Mouse (Mus musculus) heart, adult 2 months (tissue): ENCODE measurements at regions not wholly inside any gene's neighbourhood (a gene's known extent, or its start where the extent isn't known, plus 50 kb on each side); places are given as distances from the start of the nearest gene placed in this dataset.

ENCODE experiments used
- CTCF ChIP-seq: fragments of 200-600 bp; IDR thresholded peaks from 2 replicates; pipeline ENCODE4 v1.8.1; 2022; ENCODE audit warnings: antibody characterized with exemption, mild to moderate bottlenecking, moderate library complexity
- EP300 ChIP-seq: fragments of 200-500 bp; IDR thresholded peaks from 2 replicates; pipeline ENCODE4 v1.6.1; 2011; ENCODE audit warnings: low read depth, low read length, control low read depth; ENCODE audit not compliant: insufficient read depth
- POLR2A ChIP-seq: fragments of 200-500 bp; IDR thresholded peaks from 2 replicates; pipeline ENCODE4 v1.6.1; 2011; ENCODE audit warnings: mild to moderate bottlenecking, low read depth, low read length, control low read depth; ENCODE audit not compliant: insufficient read depth

- no peak for TF ChIP-seq POLR2A
- TF ChIP-seq EP300 = no peak
- TF ChIP-seq CTCF = no peak
Observed at GRCm38 (mm10) chr3:37943661-37944060, 219.4 kb upstream of the Gm5148 start.
